Mouse (Mus musculus) liver, postnatal 0 days (tissue): ENCODE results near the gene BC034090. TPM values are rescaled to one million over a fixed set of nuclear protein-coding genes. Genes with fewer than 3 reads are reported as not detected.
A peak's percentile ranks its signal among the peaks of the same experiment; 100 is the strongest.

Experiments used
- ATAC-seq: fragments of 200-750 bp; cut with Nextera tagmentation; 2 replicates; pipeline ENCODE4 v1.8.0; 2017; ENCODE audit warnings: mild to moderate bottlenecking, moderate library complexity
- DNase-seq: peaks from one replicate; pipeline ENCODE4 v3.0.0-alpha.2; 2016
- H3K27ac ChIP-seq: fragments of 300-500 bp; sonication (generic); 2 replicates; pipeline ENCODE4 v1.5.1; 2014; ENCODE audit warnings: antibody characterized with exemption, moderate library complexity, mild to moderate bottlenecking, low read depth
- H3K27me3 ChIP-seq: fragments of 300-500 bp; sonication (generic); 2 replicates; pipeline ENCODE4 v1.6.1; 2014; ENCODE audit warnings: low read length, control low read depth, mixed read lengths; ENCODE audit not compliant: insufficient read depth
- H3K36me3 ChIP-seq: fragments of 300-500 bp; sonication (generic); replicated peaks from 2 replicates; pipeline ENCODE4 v1.6.1; 2014; ENCODE audit warnings: mild to moderate bottlenecking, control low read depth, low read length, moderate library complexity, mixed read lengths; ENCODE audit not compliant: insufficient read depth
- H3K4me1 ChIP-seq: fragments of 300-500 bp; sonication (generic); 2 replicates; pipeline ENCODE4 v1.6.1; 2014; ENCODE audit warnings: antibody characterized with exemption, mild to moderate bottlenecking, control low read depth; ENCODE audit not compliant: insufficient read depth
- H3K4me2 ChIP-seq: fragments of 300-500 bp; sonication (generic); 2 replicates; pipeline ENCODE4 v1.6.1; 2014; ENCODE audit warnings: low read depth, mild to moderate bottlenecking, low read length, moderate library complexity, mixed read lengths
- H3K4me3 ChIP-seq: fragments of 300-500 bp; sonication (generic); 2 replicates; pipeline ENCODE4 v1.5.1; 2014; ENCODE audit warnings: low read depth, low read length
- H3K9ac ChIP-seq: fragments of 300-500 bp; sonication (generic); replicated peaks from 2 replicates; pipeline ENCODE4 v1.6.1; 2014; ENCODE audit warnings: mild to moderate bottlenecking, moderate library complexity
- H3K9me3 ChIP-seq: fragments of 300-500 bp; sonication (generic); 2 replicates; pipeline ENCODE4 v1.6.1; 2016; ENCODE audit warnings: mild to moderate bottlenecking, control low read depth, low read length, mixed read lengths
- CTCF ChIP-seq: sonication (generic); IDR thresholded peaks from 2 replicates; pipeline ENCODE4 v1.5.1; 2016; ENCODE audit warnings: antibody characterized with exemption, low read depth
- EP300 ChIP-seq: IDR thresholded peaks from 2 replicates; pipeline ENCODE4 v1.6.1; 2016; ENCODE audit warnings: antibody characterized with exemption, low read depth, mild to moderate bottlenecking
- WGBS: fragments of 180-500 bp; shearing (Covaris S2); extraction: QIAGEN DNeasy Blood & Tissue Kit; methylation state at CpG from one replicate; pipeline ENCODE4 v1.1.7; 2014; ENCODE audit not compliant: insufficient replicate concordance; 5-methylcytosine and 5-hydroxymethylcytosine counted together
- polyA plus RNA-seq: library from polyadenylated mRNA; unstranded; fragments of >200 nt; fragmentation: Nextera tagmentation; extraction: Ambion mirVana; gene quantifications from 2 replicates; pipeline ENCODE4 v1.2.1, GENCODE M21; 2015

Gene BC034090
- polyA plus RNA-seq, 1 experiment from 2014 or later, result 0.22 TPM

DNA sequence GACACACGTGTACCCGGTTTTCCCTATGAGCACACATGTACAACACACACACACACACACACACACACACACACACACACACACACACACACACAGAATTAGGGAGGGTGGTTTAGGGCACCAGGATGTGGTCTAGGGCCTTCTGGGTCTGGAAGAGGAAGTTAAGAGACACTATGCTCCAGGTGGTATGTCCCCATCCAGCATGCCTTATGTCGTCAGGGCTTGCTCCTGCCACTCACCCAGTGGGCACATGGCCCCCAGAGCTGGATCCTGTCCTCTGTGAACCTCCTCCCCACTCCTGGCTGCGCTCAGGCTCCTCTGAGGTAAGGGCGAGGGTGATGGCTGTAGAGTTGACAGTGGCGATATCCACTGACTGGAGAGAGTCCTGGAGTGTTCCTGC is 21.2 kb downstream of the BC034090 start:
- 0 out of 2 replicates have a peak overlapping the region, but pooled peaks have one; percentile 41 for H3K27ac ChIP-seq
- no peaks in the 10 kb centered on the region for H3K36me3 ChIP-seq
- DNase-seq (peak; percentile 64), ATAC-seq (peak; percentile 66)
- peaks cover 12% of the 10 kb centered on the region for H3K4me1 ChIP-seq
- no peak overlapping the region for H3K9ac ChIP-seq
- no peaks in the 10 kb centered on the region for H3K27me3 ChIP-seq
- 36% methylated on average over 6 of the region's 6 CpGs for WGBS
- peak overlapping the region; percentile 66 for H3K4me2 ChIP-seq
- TF ChIP-seq EP300 (no peak), CTCF (no peak)
- no peak overlapping the region for H3K4me3 ChIP-seq
- no peaks in the 10 kb centered on the region for H3K9me3 ChIP-seq

DNA sequence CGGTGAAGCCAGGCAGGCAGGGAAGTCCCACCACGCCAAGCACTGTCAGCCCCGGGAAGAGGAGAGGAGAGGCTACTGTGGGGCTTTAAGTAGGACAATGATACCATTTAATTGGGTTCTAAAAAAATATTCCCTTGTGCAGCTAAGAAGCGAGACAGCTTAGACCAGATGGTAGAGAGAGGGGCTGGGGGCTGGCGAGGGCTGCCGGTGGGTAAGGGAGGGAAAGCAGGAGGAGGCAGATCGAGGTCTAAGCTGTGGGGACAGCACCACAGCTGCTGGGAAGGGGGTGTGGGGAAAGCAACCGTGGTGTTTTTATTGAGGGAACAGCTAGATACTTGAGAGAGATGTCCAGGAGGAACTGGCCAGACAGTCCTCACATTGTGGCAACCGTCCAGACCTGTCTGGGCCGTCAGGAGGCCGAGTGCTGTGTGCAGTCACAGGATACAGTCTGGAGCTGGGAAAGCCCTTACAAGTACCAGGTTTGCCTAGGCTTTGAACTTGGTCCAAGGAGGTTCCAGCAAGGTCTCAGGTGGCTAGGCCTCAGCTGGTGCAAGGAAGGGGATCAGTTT is 22.1 kb downstream of the BC034090 start:
- Histone ChIP-seq H3K36me3 (no peaks in the 10 kb centered on the region), H3K4me3 (no peak overlapping the region), H3K27ac (no peak overlapping the region), H3K9me3 (no peaks in the 10 kb centered on the region), H3K27me3 (no peaks in the 10 kb centered on the region), H3K9ac (no peak overlapping the region), H3K4me2 (no peak overlapping the region), H3K4me1 (peaks cover 12% of the 10 kb centered on the region)
- ATAC-seq (no peak), DNase-seq (no peak)
- TF ChIP-seq CTCF (no peak), EP300 (no peak)
- WGBS, result 62% methylated on average over 11 of the region's 11 CpGs

DNA sequence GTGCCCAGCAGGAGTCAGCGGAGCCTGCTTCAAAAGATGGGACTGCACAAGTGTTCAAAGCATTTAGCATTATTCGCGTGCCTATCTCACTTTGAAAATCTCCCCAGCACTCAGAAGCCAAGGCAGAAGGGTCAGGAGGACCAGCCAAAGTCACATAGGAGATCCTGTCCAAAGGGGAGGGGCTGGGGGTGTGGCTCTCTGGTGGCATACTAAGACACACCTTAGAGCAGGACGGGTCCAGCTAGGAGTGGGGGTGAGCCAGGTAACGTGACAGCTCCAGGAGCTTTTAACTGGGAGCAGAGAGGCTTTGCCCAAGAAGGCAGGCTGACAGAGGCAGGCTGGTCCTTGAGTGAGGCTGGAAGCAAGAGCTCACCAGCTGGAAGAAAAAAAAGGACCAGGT is 25.3 kb downstream of the BC034090 start:
- no peak for ATAC-seq
- H3K4me2 ChIP-seq, result no peak overlapping the region
- 59% methylated on average over 5 of the region's 5 CpGs for WGBS

DNA sequence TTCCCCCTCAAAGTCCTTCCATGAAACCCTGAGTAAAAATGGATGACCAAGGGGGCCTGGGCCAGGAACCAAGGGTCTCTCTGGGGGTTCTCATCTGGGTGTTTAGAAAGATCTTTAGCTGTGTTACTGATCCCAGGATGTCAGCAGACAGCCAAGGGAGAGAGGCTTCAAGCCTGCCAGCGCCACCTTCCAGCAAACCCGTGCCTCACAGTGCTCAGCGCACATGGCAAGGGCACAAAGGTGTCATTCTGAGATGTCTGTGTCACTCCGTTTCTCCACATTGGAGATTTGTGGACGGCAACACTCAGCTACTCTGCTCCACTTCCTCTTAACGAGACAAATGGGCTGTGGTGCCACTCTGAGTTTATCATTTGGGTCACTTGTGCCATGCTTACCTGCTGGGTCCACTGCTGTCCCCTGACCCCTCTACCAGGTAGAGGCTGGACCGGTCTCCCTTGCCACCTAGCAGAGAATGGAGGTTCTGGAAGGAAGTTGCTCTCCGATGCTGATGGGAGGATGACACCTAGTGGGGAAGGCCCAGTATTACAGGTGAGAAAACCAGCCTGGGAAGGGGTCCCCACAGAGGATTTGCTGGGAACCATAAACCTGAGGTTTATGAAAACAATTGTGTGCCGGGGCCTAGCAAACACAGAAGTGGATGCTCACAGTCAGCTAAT is 26.2 kb downstream of the BC034090 start:
- peak; percentile 91 for TF ChIP-seq CTCF
- no peak for TF ChIP-seq EP300
- 45% methylated on average over 9 of the region's 9 CpGs for WGBS
- no peaks in the 10 kb centered on the region for H3K27me3 ChIP-seq
- H3K4me1 ChIP-seq, result 0 out of 2 replicates have a peak, but pooled peaks cover 3% of the 10 kb centered on the region
- DNase-seq (peak; percentile 64), ATAC-seq (no peak)
- no peak overlapping the region for H3K4me3 ChIP-seq
- H3K36me3 ChIP-seq, result no peaks in the 10 kb centered on the region
- no peak overlapping the region for H3K27ac ChIP-seq
- no peak overlapping the region for H3K4me2 ChIP-seq
- no peaks in the 10 kb centered on the region for H3K9me3 ChIP-seq
- H3K9ac ChIP-seq, result no peak overlapping the region

More for the DNA sequence above, 25.3 kb downstream of the BC034090 start:
- TF ChIP-seq CTCF (no peak), EP300 (no peak)
- Histone ChIP-seq H3K9me3 (no peaks in the 10 kb centered on the region), H3K27me3 (no peaks in the 10 kb centered on the region), H3K4me1 (peaks cover 9% of the 10 kb centered on the region), H3K27ac (no peak overlapping the region), H3K36me3 (no peaks in the 10 kb centered on the region), H3K9ac (no peak overlapping the region), H3K4me3 (no peak overlapping the region)
- no peak for DNase-seq

DNA sequence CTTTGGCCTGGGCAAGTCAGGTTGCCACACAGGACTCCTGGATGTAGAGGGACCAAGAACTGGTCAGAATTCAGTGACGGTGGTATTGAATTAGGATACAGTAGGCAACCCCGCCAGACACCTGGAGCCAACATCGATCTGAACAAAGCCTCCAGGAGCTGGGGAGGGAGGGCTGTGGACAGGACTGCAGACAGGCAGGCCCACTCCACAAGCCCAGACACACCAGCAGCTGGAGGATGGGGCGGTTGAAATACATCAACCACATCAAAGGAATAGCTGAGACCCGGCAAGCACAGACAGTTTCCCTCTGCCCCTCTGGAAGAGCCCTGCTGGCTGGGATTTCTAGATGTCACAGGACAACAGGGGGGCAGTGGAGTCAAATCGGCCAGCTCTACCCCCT is 27.4 kb downstream of the BC034090 start:
- Histone ChIP-seq H3K9me3 (no peaks in the 10 kb centered on the region), H3K27me3 (no peaks in the 10 kb centered on the region), H3K9ac (no peak overlapping the region), H3K4me3 (no peak overlapping the region), H3K27ac (no peak overlapping the region), H3K4me1 (no peaks in the 10 kb centered on the region), H3K4me2 (no peak overlapping the region), H3K36me3 (no peaks in the 10 kb centered on the region)
- no peak for ATAC-seq
- no peak for DNase-seq
- TF ChIP-seq EP300 (no peak), CTCF (no peak)
- 68% methylated on average over 6 of the region's 6 CpGs for WGBS

DNA sequence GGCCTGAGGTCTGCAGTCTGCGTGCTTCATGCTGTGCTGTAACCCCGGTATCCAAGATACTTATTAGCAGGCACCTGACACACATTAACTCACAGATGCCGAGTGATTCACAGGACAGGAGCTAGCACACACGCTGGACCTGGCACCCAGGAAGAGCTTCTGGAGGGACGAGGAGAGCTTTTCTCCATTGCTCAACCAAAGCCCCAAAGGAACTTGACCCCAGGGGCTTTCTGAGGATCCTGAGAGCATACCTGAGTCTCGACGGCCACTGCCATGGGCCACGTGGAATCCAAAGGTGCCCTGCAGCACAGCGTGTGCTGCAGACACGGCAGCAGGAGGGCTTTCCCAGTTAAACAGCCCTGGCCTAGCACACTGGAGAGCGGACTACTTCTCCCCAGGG is 27.9 kb downstream of the BC034090 start:
- ATAC-seq, result no peak
- Histone ChIP-seq H3K4me2 (no peak overlapping the region), H3K9ac (no peak overlapping the region), H3K4me3 (no peak overlapping the region), H3K27me3 (no peaks in the 10 kb centered on the region), H3K36me3 (no peaks in the 10 kb centered on the region), H3K4me1 (no peaks in the 10 kb centered on the region), H3K27ac (no peak overlapping the region), H3K9me3 (no peaks in the 10 kb centered on the region)
- 79% methylated on average over 11 of the region's 11 CpGs for WGBS
- TF ChIP-seq EP300 (no peak), CTCF (no peak)
- no peak for DNase-seq
